Mouse (Mus musculus): ENCODE measurements around the gene Dio3. TPM values are rescaled to one million over a fixed set of nuclear protein-coding genes. Genes with fewer than 3 reads are reported as not detected.

Gene Dio3
- 3.6 and 5.3 TPM in 2 replicates for polyA plus RNA-seq (2015; fragmentation: Nextera tagmentation; extraction: Ambion mirVana)

DNA sequence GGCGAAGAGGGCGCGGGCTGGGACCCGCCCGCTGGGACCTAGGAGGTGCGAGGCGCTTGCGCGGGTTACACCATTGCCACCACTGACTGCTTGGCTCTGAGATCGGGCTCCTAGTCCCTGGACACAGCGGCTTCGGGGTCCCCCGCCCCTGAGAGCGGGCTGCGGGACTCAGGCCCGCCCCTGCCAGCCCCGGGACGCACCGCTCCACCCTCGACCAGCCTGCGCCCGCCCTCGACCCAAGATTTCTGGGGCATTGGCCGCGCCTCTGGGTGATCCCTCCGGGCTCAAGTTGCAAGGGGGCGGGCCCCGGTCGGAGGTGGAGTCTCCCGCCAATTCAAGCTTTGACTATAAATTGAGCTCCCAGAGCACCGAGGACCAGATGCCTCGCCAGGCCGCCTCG lies at the start of gene Dio3:
TSS of gene Dio3 (plus strand) at position 216 of the 400 bp plus-strand sequence.
- whole genome bisulfite sequencing, result under 1% methylated on average over 32 of the region's 34 CpGs
- Histone ChIP-seq H3K27me3 (peaks cover 100% of the 10 kb centered on the region), H3K4me1 (peaks cover 32% of the 10 kb centered on the region), H3K36me3 (no peaks in the 10 kb centered on the region), H3K4me3 (peak within 1 kb of the TSS; percentile 48), H3K9ac (0 out of 2 replicates have a peak within 1 kb of the TSS, but pooled peaks have one; percentile 17), H3K9me3 (no peaks in the 10 kb centered on the region), H3K4me2 (peak within 1 kb of the TSS; percentile 89), H3K27ac (no peak within 1 kb of the TSS)
- peak; percentile 40 for ATAC-seq (ENCODE audit: insufficient number of reproducible peaks, low FRiP score, low TSS enrichment, low read depth)

DNA sequence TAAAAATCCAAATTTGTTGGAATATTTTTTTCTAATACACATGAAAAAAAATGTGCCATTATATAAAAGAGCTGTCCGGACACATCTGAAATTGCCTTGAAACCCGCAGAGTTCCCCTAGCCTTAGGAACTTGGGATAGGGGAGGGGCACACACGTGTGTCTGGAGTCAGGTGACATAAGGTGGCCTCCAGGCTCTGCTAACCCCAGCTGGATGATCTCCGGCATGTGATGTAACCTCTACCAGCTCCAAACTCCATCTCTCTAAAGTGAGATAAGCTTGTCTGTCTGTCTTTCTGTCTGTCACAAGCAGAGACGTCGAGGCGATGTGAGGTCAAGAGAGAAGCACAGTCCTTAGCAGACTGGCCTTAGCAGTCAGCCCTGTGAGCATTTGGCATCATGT lies 48.6 kb upstream of the Dio3 start:
- no peak overlapping the region for H3K27ac ChIP-seq
- H3K4me3 ChIP-seq, result no peak overlapping the region
- peaks cover 9% of the 10 kb centered on the region; the same call in 1 of the 2 replicates for H3K4me1 ChIP-seq
- H3K27me3 ChIP-seq, result peaks cover 39% of the 10 kb centered on the region
- no peaks in the 10 kb centered on the region for H3K9me3 ChIP-seq
- no peak for ATAC-seq (ENCODE audit: insufficient number of reproducible peaks, low FRiP score, low TSS enrichment, low read depth)
- H3K9ac ChIP-seq, result no peak overlapping the region
- WGBS, result 66% methylated on average over 7 of the region's 7 CpGs
- no peaks in the 10 kb centered on the region for H3K36me3 ChIP-seq
- no peak overlapping the region for H3K4me2 ChIP-seq

DNA sequence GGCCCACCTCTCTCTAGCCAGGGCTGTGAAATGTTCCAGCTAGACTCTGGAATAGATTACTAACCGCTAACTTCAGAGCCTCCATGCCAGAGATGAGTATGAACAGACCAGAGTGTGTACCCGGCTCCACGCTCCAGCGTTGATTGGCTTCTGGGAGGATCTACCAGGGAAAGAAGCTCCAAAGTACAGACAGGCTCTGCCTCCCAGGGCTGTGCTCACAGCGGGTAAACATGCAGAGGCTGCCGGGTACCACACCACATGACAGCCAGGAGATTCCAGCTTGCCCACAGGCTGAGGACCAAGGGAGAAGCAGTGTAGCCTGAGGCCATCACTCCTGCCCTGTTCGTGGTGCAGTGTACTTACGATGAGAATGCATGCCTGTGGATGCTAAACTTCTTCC lies 48.1 kb upstream of the Dio3 start:
- Histone ChIP-seq H3K27me3 (peaks cover 39% of the 10 kb centered on the region), H3K4me1 (peaks cover 9% of the 10 kb centered on the region; the same call in 1 of the 2 replicates), H3K4me2 (no peak overlapping the region), H3K9me3 (no peaks in the 10 kb centered on the region), H3K4me3 (no peak overlapping the region), H3K36me3 (no peaks in the 10 kb centered on the region), H3K9ac (no peak overlapping the region), H3K27ac (no peak overlapping the region)
- WGBS, result 72% methylated on average over 8 of the region's 8 CpGs
- ATAC-seq (ENCODE audit: insufficient number of reproducible peaks, low FRiP score, low TSS enrichment, low read depth), result no peak

DNA sequence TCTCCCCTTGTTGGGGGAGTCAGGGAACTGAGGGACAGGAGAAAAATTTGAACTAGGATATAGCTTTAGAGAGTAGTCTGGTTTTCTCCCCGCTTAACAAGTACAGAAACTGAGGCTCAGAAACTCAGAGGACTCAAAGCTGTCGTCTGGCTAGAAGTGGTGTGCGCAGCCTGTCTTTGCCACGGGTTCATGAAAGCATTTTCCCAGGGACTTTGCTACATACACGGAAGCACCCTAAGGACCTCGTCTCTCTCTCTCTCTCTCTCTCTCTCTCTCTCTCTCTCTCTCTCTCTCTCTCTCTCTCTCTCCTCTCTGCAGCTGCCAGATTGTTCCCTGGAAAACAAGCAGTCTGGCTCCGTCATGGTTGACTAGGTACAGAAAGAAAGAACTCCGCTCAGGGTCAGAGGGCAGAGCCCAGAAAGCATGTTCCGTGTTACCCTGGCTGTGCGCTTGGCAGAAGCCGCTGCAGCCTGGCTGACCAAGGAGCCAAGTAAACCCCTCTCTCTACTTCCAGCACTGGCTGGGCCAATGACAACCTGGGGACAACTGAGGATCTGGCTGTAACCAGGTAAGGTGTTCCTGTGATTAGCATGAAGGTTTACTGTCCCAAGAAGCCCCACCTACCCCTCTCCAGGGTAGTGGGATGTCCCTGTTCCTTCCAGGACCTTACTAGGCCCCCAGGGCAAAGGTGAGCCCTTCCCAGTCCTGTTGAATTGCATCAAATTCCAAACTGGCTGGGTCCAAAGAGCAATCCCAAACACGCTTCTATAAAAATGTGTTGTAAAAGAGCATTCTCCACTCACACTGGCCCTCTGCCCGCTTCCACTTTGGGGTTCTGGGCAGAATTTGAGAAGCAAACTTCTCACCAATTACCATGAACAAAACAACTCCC lies 46.9 kb upstream of the Dio3 start:
- Histone ChIP-seq H3K4me3 (no peak overlapping the region), H3K36me3 (no peaks in the 10 kb centered on the region), H3K27ac (no peak overlapping the region), H3K4me1 (peaks cover 9% of the 10 kb centered on the region; the same call in 1 of the 2 replicates), H3K4me2 (no peak overlapping the region), H3K9me3 (no peaks in the 10 kb centered on the region), H3K27me3 (peaks cover 43% of the 10 kb centered on the region), H3K9ac (no peak overlapping the region)
- no peak for ATAC-seq (ENCODE audit: insufficient number of reproducible peaks, low FRiP score, low TSS enrichment, low read depth)
- WGBS, result 62% methylated on average over 13 of the region's 13 CpGs

DNA sequence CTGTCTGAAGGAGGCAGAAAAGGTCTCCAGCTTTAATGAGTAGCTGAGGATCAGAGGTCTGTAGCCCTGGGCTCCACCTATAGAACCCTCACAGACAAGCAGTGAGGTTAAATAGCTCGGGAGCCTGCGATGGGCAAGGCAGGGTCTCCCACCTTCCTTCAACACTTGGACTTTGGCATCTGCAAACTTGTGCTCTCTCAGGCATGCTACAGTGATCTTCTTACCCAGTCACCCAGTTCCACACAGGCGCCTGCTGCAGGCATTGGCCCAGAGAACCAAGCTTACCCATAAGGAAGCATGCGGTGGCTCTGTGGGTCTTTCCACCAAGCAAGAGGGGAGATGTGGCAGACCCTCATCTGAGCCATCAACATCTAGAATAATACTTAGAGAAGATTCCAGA lies 43.0 kb upstream of the Dio3 start:
- Histone ChIP-seq H3K27ac (no peak overlapping the region), H3K4me2 (no peak overlapping the region), H3K4me1 (peaks cover 9% of the 10 kb centered on the region; the same call in 1 of the 2 replicates), H3K27me3 (peaks cover 27% of the 10 kb centered on the region), H3K9ac (no peak overlapping the region), H3K36me3 (no peaks in the 10 kb centered on the region), H3K9me3 (no peaks in the 10 kb centered on the region), H3K4me3 (no peak overlapping the region)
- WGBS, result 89% methylated on average over 4 of the region's 4 CpGs
- ATAC-seq (ENCODE audit: insufficient number of reproducible peaks, low FRiP score, low TSS enrichment, low read depth), result no peak

DNA sequence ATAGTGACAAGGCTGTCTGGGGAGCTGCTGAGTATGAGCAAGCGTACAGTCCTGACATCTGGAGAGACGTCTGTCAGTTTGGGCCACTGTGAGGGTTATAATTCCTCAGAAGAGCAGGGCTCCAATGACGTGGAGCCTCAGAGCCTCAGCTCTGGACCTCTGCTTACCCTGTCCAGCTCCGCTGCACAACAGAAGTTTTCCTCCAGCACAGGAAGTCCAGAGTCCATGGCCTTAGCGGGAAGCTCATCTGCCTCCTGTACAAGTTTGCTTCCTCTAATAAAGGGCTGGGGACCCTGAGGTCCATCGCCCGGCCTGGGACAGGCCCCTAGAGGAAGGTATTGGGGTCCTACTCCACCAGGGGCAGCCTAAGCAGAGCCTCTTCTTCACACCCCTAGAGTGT lies 41.8 kb upstream of the Dio3 start:
- H3K27ac ChIP-seq, result no peak overlapping the region
- WGBS, result 78% methylated on average over 7 of the region's 7 CpGs
- H3K9me3 ChIP-seq, result no peaks in the 10 kb centered on the region
- peaks cover 24% of the 10 kb centered on the region; the same call in 1 of the 2 replicates for H3K27me3 ChIP-seq
- H3K36me3 ChIP-seq, result no peaks in the 10 kb centered on the region
- no peak overlapping the region for H3K9ac ChIP-seq
- no peak overlapping the region for H3K4me2 ChIP-seq
- no peak for ATAC-seq (ENCODE audit: insufficient number of reproducible peaks, low FRiP score, low TSS enrichment, low read depth)
- H3K4me1 ChIP-seq, result peaks cover 8% of the 10 kb centered on the region; the same call in 1 of the 2 replicates
- H3K4me3 ChIP-seq, result no peak overlapping the region

DNA sequence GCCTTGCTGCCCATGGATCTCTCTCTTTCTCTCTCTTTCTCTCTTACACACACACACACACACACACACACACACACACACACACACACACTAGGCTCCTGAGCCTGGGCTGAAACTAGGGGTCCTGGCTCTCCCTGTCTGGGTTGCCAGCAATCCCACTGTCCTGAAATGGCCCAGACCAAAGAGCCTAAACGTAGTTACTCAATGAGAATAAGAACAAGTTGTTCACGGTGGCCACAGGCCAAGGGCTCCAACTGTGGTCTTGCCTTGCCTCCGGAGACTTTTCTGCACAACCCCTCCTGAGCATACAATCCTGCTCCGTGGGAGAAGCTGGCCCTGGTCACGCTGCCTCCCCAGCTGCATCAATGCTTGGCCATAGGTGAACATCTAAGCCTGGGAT lies 39.5 kb upstream of the Dio3 start:
- no peaks in the 10 kb centered on the region for H3K36me3 ChIP-seq
- no peaks in the 10 kb centered on the region for H3K9me3 ChIP-seq
- H3K4me2 ChIP-seq, result no peak overlapping the region
- H3K27ac ChIP-seq, result no peak overlapping the region
- no peak overlapping the region for H3K4me3 ChIP-seq
- 80% methylated on average over 5 of the region's 5 CpGs for WGBS
- H3K9ac ChIP-seq, result no peak overlapping the region
- H3K27me3 ChIP-seq, result peaks cover 19% of the 10 kb centered on the region; the same call in 1 of the 2 replicates
- ATAC-seq (ENCODE audit: insufficient number of reproducible peaks, low FRiP score, low TSS enrichment, low read depth), result no peak
- no peaks in the 10 kb centered on the region for H3K4me1 ChIP-seq

DNA sequence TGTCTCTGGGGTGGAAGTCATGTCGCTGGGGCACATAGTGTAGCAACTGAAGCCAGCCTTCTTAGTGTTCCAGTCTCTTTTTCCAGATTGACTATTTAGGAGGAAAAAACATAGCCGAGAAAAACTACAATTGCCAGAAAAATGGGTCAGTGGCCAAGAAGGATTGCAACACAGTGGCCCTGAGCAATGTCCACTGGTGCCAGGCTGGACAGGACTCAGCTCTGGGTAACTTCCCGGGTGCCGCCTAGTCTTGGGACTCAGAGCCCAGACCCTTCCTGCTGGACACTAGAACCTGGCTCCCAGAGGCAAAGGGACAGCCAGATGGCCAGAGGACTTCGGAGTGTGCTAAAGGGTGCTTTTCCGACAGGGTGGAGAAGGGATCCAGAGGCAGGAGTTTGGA lies 34.3 kb upstream of the Dio3 start:
- 84% methylated on average over 6 of the region's 6 CpGs for WGBS
- 0 out of 2 replicates have a peak, but pooled peaks cover 4% of the 10 kb centered on the region for H3K9me3 ChIP-seq

DNA sequence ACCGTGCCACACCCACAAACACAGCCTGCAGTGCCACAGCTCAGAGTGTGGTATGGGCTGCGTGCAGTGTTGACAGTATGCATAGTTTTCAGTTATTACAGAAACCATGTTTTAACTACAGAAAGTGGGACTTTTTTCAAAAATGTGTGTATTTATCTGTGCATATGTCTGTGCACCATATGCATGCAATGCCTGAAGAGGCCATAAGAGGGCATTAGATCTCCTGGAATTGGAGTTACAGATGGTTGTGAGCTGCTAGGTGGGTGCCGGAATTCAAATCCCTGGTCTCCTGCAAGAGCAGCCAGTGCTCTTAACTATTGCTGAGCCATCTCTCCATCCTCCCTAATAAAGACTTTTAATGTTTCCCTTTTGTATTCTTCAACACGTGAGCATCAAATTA lies 33.4 kb upstream of the Dio3 start:
- Histone ChIP-seq H3K36me3 (no peaks in the 10 kb centered on the region), H3K27ac (no peak overlapping the region), H3K27me3 (peaks cover 10% of the 10 kb centered on the region; the same call in 1 of the 2 replicates), H3K4me1 (no peaks in the 10 kb centered on the region), H3K4me2 (no peak overlapping the region), H3K9ac (no peak overlapping the region), H3K9me3 (0 out of 2 replicates have a peak, but pooled peaks cover 4% of the 10 kb centered on the region), H3K4me3 (no peak overlapping the region)
- WGBS, result 90% methylated on average over 4 of the region's 4 CpGs
- no peak for ATAC-seq (ENCODE audit: insufficient number of reproducible peaks, low FRiP score, low TSS enrichment, low read depth)

More for the DNA sequence above, 34.3 kb upstream of the Dio3 start:
- H3K4me2 ChIP-seq, result no peak overlapping the region
- no peaks in the 10 kb centered on the region for H3K36me3 ChIP-seq
- no peak for ATAC-seq (ENCODE audit: insufficient number of reproducible peaks, low FRiP score, low TSS enrichment, low read depth)
- peaks cover 15% of the 10 kb centered on the region; the same call in 1 of the 2 replicates for H3K27me3 ChIP-seq
- no peak overlapping the region for H3K27ac ChIP-seq
- no peaks in the 10 kb centered on the region for H3K4me1 ChIP-seq
- H3K4me3 ChIP-seq, result no peak overlapping the region
- H3K9ac ChIP-seq, result no peak overlapping the region

DNA sequence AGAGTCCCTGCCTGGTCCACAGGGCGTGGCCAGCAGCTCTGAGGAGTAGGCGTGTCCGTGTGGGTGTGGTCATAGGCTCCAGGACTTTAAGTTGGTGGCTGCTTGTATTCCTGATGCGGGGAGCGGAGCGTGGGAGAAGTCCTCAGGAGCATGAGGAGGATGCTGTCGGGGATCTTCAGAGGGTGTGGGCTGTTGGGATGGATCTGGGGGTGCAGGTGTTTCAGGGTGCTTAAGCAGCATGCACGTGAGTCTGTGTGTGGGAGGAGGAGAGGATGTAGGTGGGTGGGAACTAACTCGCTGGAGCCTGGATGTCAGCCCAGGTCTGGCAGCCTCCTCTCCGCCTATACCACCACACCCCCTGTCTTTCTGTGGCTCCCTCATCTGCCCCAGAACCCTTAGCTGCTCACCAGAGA lies 26.7 kb upstream of the Dio3 start:
- H3K36me3 ChIP-seq, result no peaks in the 10 kb centered on the region
- 0 out of 2 replicates have a peak, but pooled peaks cover 3% of the 10 kb centered on the region for H3K4me1 ChIP-seq
- no peak overlapping the region for H3K27ac ChIP-seq
- WGBS, result 24% methylated on average over 10 of the region's 10 CpGs
- no peaks in the 10 kb centered on the region for H3K9me3 ChIP-seq
- no peak overlapping the region for H3K9ac ChIP-seq
- no peak overlapping the region for H3K4me3 ChIP-seq
- no peak overlapping the region for H3K4me2 ChIP-seq
- no peak for ATAC-seq (ENCODE audit: insufficient number of reproducible peaks, low FRiP score, low TSS enrichment, low read depth)
- H3K27me3 ChIP-seq, result peaks cover 36% of the 10 kb centered on the region

DNA sequence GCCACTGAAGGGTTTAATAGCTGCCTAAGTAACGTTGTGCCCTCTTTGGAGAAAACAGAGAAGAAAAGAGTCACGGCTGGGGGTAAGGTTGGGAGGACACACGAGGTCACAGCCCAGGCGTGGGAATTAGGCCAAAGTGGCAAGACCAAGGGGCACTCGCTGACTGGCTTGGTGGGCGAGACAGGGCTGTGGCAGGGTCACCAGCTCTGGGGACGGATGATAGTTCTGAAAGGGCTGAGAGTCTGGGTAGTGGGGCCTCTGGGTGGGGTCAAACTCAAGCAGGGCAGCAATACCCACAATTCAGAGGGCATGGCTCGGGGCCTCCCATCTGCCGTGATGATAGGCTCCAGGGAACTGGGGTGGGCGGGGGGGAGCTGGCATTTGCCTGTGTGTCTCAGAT lies 23.1 kb upstream of the Dio3 start:
- H3K4me2 ChIP-seq, result no peak overlapping the region
- 0 out of 2 replicates have a peak, but pooled peaks cover 3% of the 10 kb centered on the region for H3K4me1 ChIP-seq
- no peak overlapping the region for H3K9ac ChIP-seq
- peaks cover 51% of the 10 kb centered on the region for H3K27me3 ChIP-seq
- no peak overlapping the region for H3K4me3 ChIP-seq
- H3K36me3 ChIP-seq, result no peaks in the 10 kb centered on the region
- no peak overlapping the region for H3K27ac ChIP-seq
- ATAC-seq (ENCODE audit: insufficient number of reproducible peaks, low FRiP score, low TSS enrichment, low read depth), result no peak
- WGBS, result 56% methylated on average over 10 of the region's 10 CpGs
- no peaks in the 10 kb centered on the region for H3K9me3 ChIP-seq

Data from limb, embryonic 15.5 days (tissue).